Mouse (Mus musculus) A20 (cell line): Measurements from ENCODE around the gene Supt3.

Experiments used
- DNase-seq: peaks from one replicate; pipeline ENCODE4 v3.0.0-alpha.2; 2011; ENCODE audit warnings: low read depth, low spot score

Supt3 gene

DNA sequence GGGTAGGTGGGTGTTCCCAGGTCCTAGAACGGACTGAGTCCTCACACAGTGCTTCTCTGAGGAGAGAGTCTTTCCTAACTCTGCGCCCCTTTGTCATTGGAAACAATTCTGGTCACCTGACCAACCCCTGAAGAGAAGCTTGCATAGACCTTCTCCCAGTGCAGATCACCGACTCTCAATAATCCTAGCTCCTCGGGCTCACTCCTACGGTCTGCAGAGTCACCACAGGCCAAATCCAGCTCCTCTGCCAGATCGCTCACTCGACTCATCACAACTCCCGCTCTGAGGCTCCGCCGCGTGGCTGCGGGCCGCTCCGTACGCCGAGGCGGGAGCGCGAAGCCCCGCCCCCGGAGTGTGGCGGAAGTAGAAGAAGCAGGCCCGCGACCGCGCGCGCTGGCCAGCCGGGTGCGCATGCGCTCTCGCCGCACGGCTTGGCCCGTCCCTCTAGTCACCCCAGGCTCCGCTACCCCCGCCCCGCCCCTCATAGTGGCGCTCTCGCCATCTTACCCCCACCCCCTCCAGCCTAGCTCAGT lies at the start of gene Supt3:
Supt3 (plus strand) TSS at position 415 of the 533 bp plus-strand sequence.
- DNase-seq: peak; percentile 98

DNA sequence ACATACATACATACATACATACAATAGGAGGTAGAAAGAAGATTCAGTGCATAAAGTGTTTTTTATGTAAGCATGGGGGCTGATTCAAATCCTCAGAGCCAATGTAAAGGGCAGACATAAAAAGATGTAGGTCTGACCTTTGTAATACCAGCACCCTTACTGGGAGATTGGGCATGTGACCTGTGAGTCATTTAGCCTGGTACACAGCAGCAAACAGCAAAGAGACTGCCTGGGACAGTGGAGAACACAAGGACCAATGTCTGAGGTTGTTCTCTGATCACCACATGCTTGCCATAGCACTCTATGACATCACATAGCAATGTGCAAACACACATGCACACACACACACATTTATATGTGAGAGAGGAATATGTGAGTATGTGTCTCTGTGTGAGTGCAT lies 49.3 kb upstream of the Supt3 start:
- DNase-seq: no peak

- DNase-seq: peak; percentile 22
These were observed 48.5 kb upstream of the Supt3 start for GRCm38 (mm10) chr17:44728464-44728863.

DNA sequence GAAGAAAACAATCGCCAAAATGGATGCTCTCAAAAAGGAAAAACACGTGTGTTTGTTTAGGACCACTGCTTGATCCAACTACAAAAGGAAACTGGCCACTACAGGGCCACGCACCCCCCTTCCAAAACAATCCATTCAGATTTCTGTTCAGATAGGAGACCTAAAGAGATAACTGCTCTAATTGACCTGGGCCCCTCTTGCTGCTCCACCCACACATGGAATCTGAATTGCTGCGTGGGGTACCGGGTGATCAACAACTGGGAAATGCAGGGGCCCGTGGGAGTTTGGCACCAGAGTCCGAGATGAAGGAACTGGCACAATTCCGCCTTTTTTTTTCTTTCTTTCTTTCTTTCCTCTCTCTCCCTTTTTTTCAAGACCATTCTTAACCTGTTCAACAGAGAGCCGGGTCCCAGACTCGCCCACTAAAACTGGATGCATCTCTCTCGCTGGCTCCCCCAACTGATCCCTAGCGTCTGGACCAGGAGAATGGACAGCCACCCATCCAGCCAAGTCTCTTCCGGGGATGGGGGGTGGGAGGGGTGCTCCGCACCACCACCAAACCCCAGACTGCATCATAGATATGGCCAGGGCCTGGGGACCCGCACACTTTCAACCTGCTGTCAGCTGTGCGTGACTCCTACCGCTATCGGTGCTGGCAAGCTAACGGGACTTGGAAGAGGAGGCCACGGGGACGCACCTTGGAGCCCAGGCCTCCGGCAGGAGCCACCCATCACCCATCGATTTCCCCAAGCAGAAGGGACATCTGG lies 43.2 kb upstream of the Supt3 start:
- no peak for DNase-seq

GRCm38 (mm10) chr17:44734501-44735222 lies 42.3 kb upstream of the Supt3 start:
- no peak for DNase-seq

DNA sequence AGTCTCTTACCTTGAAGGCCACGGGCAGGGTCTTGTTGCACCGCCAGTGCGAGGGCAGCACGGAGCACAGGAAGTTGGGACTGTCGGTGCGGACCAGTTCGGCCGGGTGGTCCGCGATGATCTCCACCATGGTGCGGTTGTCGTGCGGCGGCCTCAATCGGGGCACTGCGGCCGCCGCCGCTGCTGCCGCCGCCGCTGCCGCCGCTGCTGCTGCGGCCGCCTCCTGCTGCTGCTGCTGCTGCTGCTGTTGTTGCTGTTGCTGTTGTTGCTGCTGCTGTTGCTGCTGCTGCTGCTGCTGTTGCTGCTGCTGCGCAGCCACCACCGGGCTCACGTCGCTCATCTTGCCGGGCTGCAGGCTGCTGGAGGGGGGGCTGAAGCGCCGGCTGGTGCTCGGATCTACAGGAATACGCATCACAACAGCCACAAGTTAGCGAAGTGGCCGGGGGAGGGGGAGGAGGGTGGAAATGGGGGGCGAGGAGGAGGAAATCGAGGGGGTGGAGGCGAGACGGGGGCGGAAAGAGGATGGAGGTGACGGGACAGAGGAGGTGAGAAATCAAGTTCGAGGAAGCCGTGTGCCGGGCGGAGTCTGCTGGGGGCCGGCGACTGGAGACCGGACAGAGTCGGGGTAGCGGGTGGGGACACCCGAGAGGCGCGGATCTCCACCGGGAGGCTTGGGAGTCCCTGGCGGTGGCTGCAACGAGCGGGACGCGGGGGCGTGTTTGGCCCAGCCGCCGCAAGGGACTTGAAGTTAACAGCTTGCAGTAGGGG lies 41.5 kb upstream of the Supt3 start:
- no peak for DNase-seq

DNA sequence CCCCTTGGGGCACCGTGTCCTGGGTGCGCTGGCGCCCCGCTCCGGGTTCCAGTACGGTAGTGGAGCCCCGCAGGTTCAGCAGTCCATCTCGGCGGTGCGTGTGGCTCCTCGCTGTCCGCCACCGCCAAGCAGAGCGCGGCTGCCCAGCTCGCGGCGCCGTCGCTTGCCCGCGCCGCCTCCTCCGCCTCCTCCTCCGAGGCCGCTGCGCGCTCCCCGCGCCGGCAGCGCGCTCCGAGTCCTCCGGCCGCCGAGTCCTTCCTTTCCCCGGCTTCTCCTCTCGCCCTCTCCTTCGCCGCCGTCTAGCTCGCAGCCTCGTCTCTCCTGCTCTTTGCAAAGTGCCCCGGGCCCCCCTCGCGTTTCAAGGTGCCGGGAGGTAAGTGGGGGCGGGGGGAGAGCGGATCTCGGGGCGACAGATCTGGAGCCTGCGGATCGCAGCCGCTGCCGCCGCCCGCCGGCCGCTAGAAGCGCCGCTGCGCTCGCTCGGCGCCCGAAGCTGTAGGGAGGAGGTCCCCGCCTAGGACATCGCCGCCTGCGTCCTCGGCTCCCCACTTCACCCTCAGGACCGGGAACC lies 40.9 kb upstream of the Supt3 start:
- no peak for DNase-seq

- no peak for DNase-seq
These were observed 39.5 kb upstream of the Supt3 start for GRCm38 (mm10) chr17:44737275-44738120.

- no peak for DNase-seq
These were observed 38.8 kb upstream of the Supt3 start for GRCm38 (mm10) chr17:44738121-44738637.

DNA sequence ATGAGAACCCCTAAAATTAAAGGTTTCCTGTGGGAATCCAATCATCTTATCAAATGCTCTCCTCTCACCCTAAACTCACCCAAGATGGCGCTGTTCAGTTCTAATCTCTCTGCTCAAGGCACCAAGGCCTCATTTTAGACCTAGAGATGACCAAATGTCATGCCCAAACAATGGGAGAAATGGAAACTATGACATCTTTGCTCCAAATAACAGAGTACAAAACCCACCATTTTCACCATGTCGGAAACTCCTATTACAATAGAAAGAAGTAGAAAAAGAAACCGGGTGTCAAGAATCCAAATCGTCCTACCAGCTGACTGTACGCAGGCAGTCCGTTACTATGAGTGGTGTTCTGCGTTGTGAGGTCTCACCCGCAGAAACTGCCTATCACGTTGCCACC lies 34.7 kb upstream of the Supt3 start:
- no peak for DNase-seq

DNA sequence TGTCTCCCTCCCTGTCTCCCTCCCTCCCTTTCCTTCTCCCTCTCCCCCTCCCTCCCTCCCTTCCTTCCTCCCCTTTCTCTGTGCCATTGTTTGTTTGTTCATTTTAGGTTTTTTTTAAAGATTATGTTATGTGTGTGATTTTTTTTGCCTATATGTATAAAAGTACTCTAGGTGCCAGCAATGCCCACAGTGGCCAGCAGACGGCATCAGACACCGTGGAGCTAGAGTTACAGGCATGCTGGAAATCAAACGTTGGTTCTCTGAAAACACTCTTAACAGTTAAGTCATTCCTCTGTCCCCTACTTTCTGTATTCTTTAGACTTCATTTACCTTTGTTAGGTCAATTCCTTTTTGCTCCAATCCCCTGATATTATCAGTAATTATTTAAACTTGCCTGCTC lies 33.2 kb upstream of the Supt3 start:
- peak; percentile 28 for DNase-seq

DNA sequence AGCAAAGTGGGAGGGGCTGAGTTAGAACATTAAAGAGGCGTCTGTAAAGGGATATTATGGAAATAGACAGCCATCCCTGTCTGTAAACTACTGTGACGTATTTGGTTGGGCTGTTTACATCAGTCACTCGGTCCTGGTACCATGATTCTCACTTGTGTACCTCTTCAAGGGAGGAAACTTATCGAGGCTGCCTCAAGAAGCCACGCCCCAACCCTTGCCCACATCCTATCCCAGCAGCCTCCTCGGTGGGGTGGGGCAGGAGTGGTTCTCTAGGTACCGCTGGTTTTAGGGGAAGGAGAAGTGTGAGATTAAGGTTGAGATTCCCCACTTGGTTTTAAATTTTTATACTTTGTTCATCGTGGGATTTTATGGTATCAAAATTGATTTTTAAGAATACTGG lies 31.6 kb upstream of the Supt3 start:
- DNase-seq: no peak

GRCm38 (mm10) chr17:44766318-44766717 lies 10.6 kb upstream of the Supt3 start:
- no peak for DNase-seq

DNA sequence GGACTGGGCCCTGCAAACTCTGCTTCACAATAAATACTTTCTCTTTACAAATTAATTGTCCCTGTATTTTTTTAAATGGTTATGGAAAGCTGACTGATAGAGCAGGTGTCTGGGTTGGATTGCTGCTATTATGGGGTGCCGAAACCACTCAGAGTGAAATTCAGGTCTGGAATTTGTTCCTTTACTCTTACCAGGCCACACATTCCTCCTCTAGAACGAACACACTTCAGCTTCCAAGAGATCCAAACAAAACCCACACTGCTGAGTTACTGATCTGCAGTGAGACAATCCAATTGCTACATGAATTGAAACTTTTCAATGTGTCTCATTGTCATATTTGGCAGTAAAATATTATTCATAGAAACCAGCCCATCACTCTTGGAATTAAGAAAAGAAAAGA lies 10.0 kb upstream of the Supt3 start:
- DNase-seq: no peak

- DNase-seq: no peak
These were observed 9.6 kb upstream of the Supt3 start for GRCm38 (mm10) chr17:44767375-44767774.

- DNase-seq: no peak
These were observed 8.4 kb upstream of the Supt3 start for GRCm38 (mm10) chr17:44768522-44768921.

DNA sequence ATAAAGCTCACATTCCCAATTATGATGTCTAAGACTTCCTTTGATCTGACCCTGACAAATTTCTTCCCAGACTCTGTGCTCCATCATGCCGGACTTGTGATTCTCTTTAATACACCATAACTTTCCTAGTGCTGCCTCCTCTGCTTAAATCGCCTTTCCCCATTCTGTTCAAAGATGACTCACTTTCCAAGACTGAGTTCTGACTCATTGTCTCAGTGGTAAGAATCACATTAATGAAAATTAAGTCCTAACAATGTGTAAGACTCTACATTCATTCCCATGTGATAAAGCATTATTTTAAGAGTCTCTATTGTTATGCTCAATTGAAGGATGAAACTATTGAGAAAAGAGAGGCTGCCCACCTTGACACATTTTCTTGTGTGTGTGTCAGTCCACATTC lies 6.1 kb upstream of the Supt3 start:
- DNase-seq: no peak

GRCm38 (mm10) chr17:44772576-44772975 lies 4.4 kb upstream of the Supt3 start:
- DNase-seq: no peak

GRCm38 (mm10) chr17:44777337-44777804 lies 419 bp downstream of the Supt3 start:
- DNase-seq: peak; percentile 74

GRCm38 (mm10) chr17:44778141-44778540 lies 1.2 kb downstream of the Supt3 start:
- peak; percentile 9 for DNase-seq
